Mouse (Mus musculus) kidney, postnatal 25 days (tissue): Measurements from ENCODE around the gene T.
"Not testable (repeated sequence)": the region's sequence is repeated elsewhere in the genome, so short reads cannot be mapped to it uniquely, and the experiment has no call there.

Experiments used
- DNase-seq, 2 experiments: peaks; one replicate each; pipeline ENCODE4 v3.0.0; 2021; ENCODE audit warnings: mixed read lengths in 2 of 2

The T gene

GRCm38 (mm10) chr17:8433978-8434960, at the start of gene T:
Gene T (plus strand): TSS chr17:8434423.
- DNase-seq, result no peak

GRCm38 (mm10) chr17:8385441-8385840, 48.8 kb upstream of the T start:
- DNase-seq, result no peak

GRCm38 (mm10) chr17:8388463-8388862, 45.8 kb upstream of the T start:
- peak; percentile 48 to 67 for DNase-seq

- no peak for DNase-seq
Measured at GRCm38 (mm10) chr17:8388990-8389789, 45.0 kb upstream of the T start.

- DNase-seq, result no peak
Measured at GRCm38 (mm10) chr17:8389790-8390095, 44.5 kb upstream of the T start.

GRCm38 (mm10) chr17:8390487-8390886, 43.7 kb upstream of the T start:
- no peak for DNase-seq

- no peak for DNase-seq
Measured at GRCm38 (mm10) chr17:8396371-8396770, 37.9 kb upstream of the T start.

GRCm38 (mm10) chr17:8397946-8398345, 36.3 kb upstream of the T start:
- DNase-seq, result no peak

GRCm38 (mm10) chr17:8403932-8404331, 30.3 kb upstream of the T start:
- not testable (repeated sequence) for DNase-seq

GRCm38 (mm10) chr17:8406285-8406684, 27.9 kb upstream of the T start:
- no peak for DNase-seq

- DNase-seq, result not testable (repeated sequence)
Measured at GRCm38 (mm10) chr17:8408002-8408401, 26.2 kb upstream of the T start.

- peak; percentile 19 to 44 for DNase-seq
Measured at GRCm38 (mm10) chr17:8408589-8409295, 25.5 kb upstream of the T start.

GRCm38 (mm10) chr17:8410330-8410729, 23.9 kb upstream of the T start:
- no peak for DNase-seq

- peak; percentile 62 to 75 for DNase-seq
Measured at GRCm38 (mm10) chr17:8413656-8414055, 20.6 kb upstream of the T start.

GRCm38 (mm10) chr17:8415533-8415932, 18.7 kb upstream of the T start:
- no peak for DNase-seq

- DNase-seq, result no peak
Measured at GRCm38 (mm10) chr17:8416865-8417264, 17.4 kb upstream of the T start.

- DNase-seq, result peak in 1 of 2 experiments; percentile 28
Measured at GRCm38 (mm10) chr17:8420739-8421138, 13.5 kb upstream of the T start.

GRCm38 (mm10) chr17:8421517-8421916, 12.7 kb upstream of the T start:
- DNase-seq, result no peak

- DNase-seq, result peak in 1 of 2 experiments; percentile 59
Measured at GRCm38 (mm10) chr17:8423283-8423682, 10.9 kb upstream of the T start.

- DNase-seq, result no peak
Measured at GRCm38 (mm10) chr17:8429436-8429835, 4.8 kb upstream of the T start.

GRCm38 (mm10) chr17:8429896-8430295, 4.3 kb upstream of the T start:
- DNase-seq, result no peak

- DNase-seq, result no peak
Measured at GRCm38 (mm10) chr17:8432179-8432800, 1.9 kb upstream of the T start.
